Mouse (Mus musculus) cerebellum, adult 2 months (tissue): ENCODE measurements around the gene Ctdspl. TPM values are rescaled to one million over a fixed set of nuclear protein-coding genes. Genes with fewer than 3 reads are reported as not detected.

ENCODE experiments used
- DNase-seq, 2 experiments: peaks; one replicate each; pipeline ENCODE4 v3.0.0; 2021
- H3K27ac ChIP-seq: fragments of 200-500 bp; 2 replicates; pipeline ENCODE4 v1.5.1; 2012; ENCODE audit warnings: low read length, control low read depth, inconsistent platforms; ENCODE audit not compliant: insufficient read depth
- H3K27me3 ChIP-seq: fragments of 200-500 bp; 2 replicates; pipeline ENCODE4 v1.6.1; 2012; ENCODE audit warnings: inconsistent platforms, mild to moderate bottlenecking, low read length, moderate library complexity; ENCODE audit not compliant: control insufficient read depth, insufficient read depth
- H3K4me1 ChIP-seq: fragments of 200-500 bp; 2 replicates; pipeline ENCODE4 v1.6.1; 2011; ENCODE audit warnings: low read length; ENCODE audit not compliant: control insufficient read depth, insufficient read depth
- H3K4me3 ChIP-seq: fragments of 200-500 bp; replicated peaks from 2 replicates; pipeline ENCODE3; 2011; ENCODE audit warnings: mild to moderate bottlenecking, low read depth, low read length, control low read depth; ENCODE audit not compliant: insufficient read depth
- CTCF ChIP-seq: fragments of 200-500 bp; IDR thresholded peaks from 2 replicates; pipeline ENCODE4 v1.5.1; 2011; ENCODE audit warnings: low read depth, mild to moderate bottlenecking, control low read depth, low read length, moderate library complexity, borderline replicate concordance; ENCODE audit not compliant: insufficient read depth
- POLR2A ChIP-seq: fragments of 200-500 bp; IDR thresholded peaks from 2 replicates; pipeline ENCODE4 v1.6.1; 2011; ENCODE audit warnings: low read length, control low read depth, borderline replicate concordance; ENCODE audit not compliant: insufficient read depth
- WGBS: fragments of 180-500 bp; shearing (Covaris S2); methylation state at CpG from one replicate; pipeline ENCODE4 v1.1.7; 2018; 5-methylcytosine and 5-hydroxymethylcytosine counted together
- polyA plus RNA-seq: library from polyadenylated mRNA; depleted of rRNA; stranded (reverse); fragments of >200 nt; gene quantifications from 2 replicates; pipeline ENCODE4 v1.2.3, GENCODE M21; 2012

Ctdspl gene
- polyA plus RNA-seq, 1 experiment, result 10.3 TPM

- TF ChIP-seq POLR2A, result no peak
- no peak for TF ChIP-seq CTCF
- no peaks in the 10 kb centered on the region for H3K27me3 ChIP-seq
- DNase-seq, result no peak
- H3K4me3 ChIP-seq, result no peak overlapping the region
- WGBS, result 75% methylated on average over 5 of the region's 5 CpGs
- no peak overlapping the region for H3K27ac ChIP-seq
- no peaks in the 10 kb centered on the region for H3K4me1 ChIP-seq
Measured at GRCm38 (mm10) chr9:118992586-118992955, 66.3 kb downstream of the Ctdspl start.

- no peak for DNase-seq
- 81% methylated on average over 12 of the region's 12 CpGs for WGBS
- no peak overlapping the region for H3K4me3 ChIP-seq
- H3K4me1 ChIP-seq, result no peaks in the 10 kb centered on the region
- H3K27me3 ChIP-seq, result no peaks in the 10 kb centered on the region
- no peak overlapping the region for H3K27ac ChIP-seq
- TF ChIP-seq POLR2A (no peak), CTCF (no peak)
Measured at GRCm38 (mm10) chr9:118994524-118995227, 68.4 kb downstream of the Ctdspl start.

- Histone ChIP-seq H3K27ac (no peak overlapping the region), H3K4me1 (no peaks in the 10 kb centered on the region), H3K4me3 (no peak overlapping the region), H3K27me3 (no peaks in the 10 kb centered on the region)
- WGBS, result 88% methylated on average over 6 of the region's 6 CpGs
- TF ChIP-seq CTCF (no peak), POLR2A (no peak)
- no peak for DNase-seq
Measured at GRCm38 (mm10) chr9:118995539-118995938, 69.3 kb downstream of the Ctdspl start.

DNA sequence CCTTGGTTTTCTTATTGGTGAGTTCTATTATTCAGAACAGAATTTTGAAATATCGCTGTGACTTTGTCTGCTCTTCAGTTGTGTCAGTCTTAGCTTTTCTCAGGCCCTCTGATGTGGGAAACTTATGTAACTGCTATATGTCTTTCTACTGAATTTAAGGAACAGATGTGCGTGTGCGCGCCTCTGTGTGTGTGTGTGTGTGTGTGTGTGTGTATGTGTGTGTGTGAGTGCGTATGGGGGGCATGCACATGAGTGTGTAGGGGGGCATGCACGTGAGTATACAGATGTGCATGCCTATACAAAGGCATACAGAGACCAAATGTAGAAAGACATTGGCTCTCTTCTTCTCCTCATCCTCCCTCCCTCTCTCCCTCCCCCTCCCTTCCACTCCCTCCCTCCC, 71.0 kb downstream of the Ctdspl start:
- no peak for DNase-seq
- 95% methylated on average over 6 of the region's 6 CpGs for WGBS
- TF ChIP-seq CTCF (no peak), POLR2A (no peak)
- H3K27ac ChIP-seq, result no peak overlapping the region
- no peaks in the 10 kb centered on the region for H3K27me3 ChIP-seq
- no peak overlapping the region for H3K4me3 ChIP-seq
- H3K4me1 ChIP-seq, result no peaks in the 10 kb centered on the region

DNA sequence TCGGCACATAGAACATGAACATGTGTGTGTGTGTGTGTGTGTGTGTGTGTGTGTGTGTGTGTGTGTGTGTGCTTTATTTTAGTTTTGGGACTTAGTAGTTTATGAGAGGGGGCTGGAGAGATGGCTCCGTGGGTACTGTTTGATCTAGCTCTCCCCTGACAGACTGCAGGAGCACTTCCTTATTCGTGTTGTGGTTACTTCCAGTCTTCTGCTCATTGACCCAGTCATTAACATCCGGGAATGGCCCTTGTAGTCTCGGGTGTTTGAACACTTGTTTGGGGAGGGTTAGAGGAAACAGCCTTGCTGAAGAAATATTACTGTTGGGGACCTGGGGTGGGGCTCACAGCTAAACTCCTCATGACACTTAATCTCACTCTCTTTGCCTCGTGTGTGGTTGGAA, 73.9 kb downstream of the Ctdspl start:
- no peak for DNase-seq
- 86% methylated on average over 6 of the region's 6 CpGs for WGBS
- TF ChIP-seq CTCF (no peak), POLR2A (no peak)
- Histone ChIP-seq H3K4me3 (no peak overlapping the region), H3K27me3 (no peaks in the 10 kb centered on the region), H3K4me1 (no peaks in the 10 kb centered on the region), H3K27ac (no peak overlapping the region)

- no peak overlapping the region for H3K27ac ChIP-seq
- TF ChIP-seq POLR2A (no peak), CTCF (no peak)
- 89% methylated on average over 17 of the region's 17 CpGs for WGBS
Measured at GRCm38 (mm10) chr9:119002267-119002666, 76.0 kb downstream of the Ctdspl start.

GRCm38 (mm10) chr9:119003990-119004702, 77.9 kb downstream of the Ctdspl start:
- no peak for TF ChIP-seq CTCF
- no peak for TF ChIP-seq POLR2A
- no peak for DNase-seq
- 86% methylated on average over 23 of the region's 23 CpGs for WGBS

More at GRCm38 (mm10) chr9:119002267-119002666, 76.0 kb downstream of the Ctdspl start:
- H3K27me3 ChIP-seq, result no peaks in the 10 kb centered on the region
- DNase-seq, result no peak
- H3K4me1 ChIP-seq, result no peaks in the 10 kb centered on the region
- H3K4me3 ChIP-seq, result no peak overlapping the region

GRCm38 (mm10) chr9:119004703-119005076, 78.4 kb downstream of the Ctdspl start:
- no peak for TF ChIP-seq POLR2A
- no peak for TF ChIP-seq CTCF

More at GRCm38 (mm10) chr9:119003990-119004702, 77.9 kb downstream of the Ctdspl start:
- Histone ChIP-seq H3K4me1 (no peaks in the 10 kb centered on the region), H3K27me3 (no peaks in the 10 kb centered on the region), H3K4me3 (no peak overlapping the region), H3K27ac (no peak overlapping the region)

More at GRCm38 (mm10) chr9:119004703-119005076, 78.4 kb downstream of the Ctdspl start:
- Histone ChIP-seq H3K4me3 (no peak overlapping the region), H3K27me3 (no peaks in the 10 kb centered on the region), H3K4me1 (no peaks in the 10 kb centered on the region), H3K27ac (no peak overlapping the region)
- DNase-seq, result no peak
- 90% methylated on average over 16 of the region's 16 CpGs for WGBS
